Mouse (Mus musculus) large intestine, adult 2 months (tissue): Measurements from ENCODE around the gene 5830411N06Rik. TPM values are rescaled to one million over a fixed set of nuclear protein-coding genes. Genes with fewer than 3 reads are reported as not detected.

ENCODE experiments used
- DNase-seq: peaks from one replicate; pipeline ENCODE4 v3.0.0-alpha.2; 2012; ENCODE audit warnings: low read depth, low spot score
- WGBS: fragments of 180-500 bp; shearing (Covaris S2); methylation state at CpG from one replicate; pipeline ENCODE4 v1.1.7; 2018; 5-methylcytosine and 5-hydroxymethylcytosine counted together
- polyA plus RNA-seq: library from polyadenylated mRNA; depleted of rRNA; stranded (reverse); fragments of >200 nt; gene quantifications from 2 replicates; pipeline ENCODE4 v1.2.3, GENCODE M21; 2012; rRNA removed

5830411N06Rik gene
- polyA plus RNA-seq, 1 experiment, result 0.71 TPM

GRCm38 (mm10) chr7:140329766-140330304, 82.8 kb downstream of the 5830411N06Rik start:
- no peak for DNase-seq
- WGBS, result 33% methylated on average over 1 of the region's 1 CpGs

GRCm38 (mm10) chr7:140333717-140334116, 86.6 kb downstream of the 5830411N06Rik start, which contains the start of gene Olfr527:
Gene Olfr527 (plus strand): TSS chr7:140334017.
- 85% methylated on average over 2 of the region's 2 CpGs for WGBS

More at GRCm38 (mm10) chr7:140333717-140334116, 86.6 kb downstream of the 5830411N06Rik start, which contains the start of gene Olfr527:
- DNase-seq, result no peak

Other genes starting within 250 kb of the 5830411N06Rik start
- gene Zfp511, start 210.9 kb upstream of the 5830411N06Rik start, polyA plus RNA-seq, result 36.7 and 52.9 TPM in 2 replicates
- gene Tubgcp2, start 210.6 kb upstream of the 5830411N06Rik start, polyA plus RNA-seq, result 13.8 and 16.7 TPM in 2 replicates
- gene Msx3, start 198.2 kb upstream of the 5830411N06Rik start, polyA plus RNA-seq, result not detected in 2 replicates
- gene Caly, start 164.7 kb upstream of the 5830411N06Rik start, polyA plus RNA-seq, result 1.3 and 1.9 TPM in 2 replicates
- 873 and 1,752 TPM in 2 replicates for gene Prap1, start 153.9 kb upstream of the 5830411N06Rik start, polyA plus RNA-seq
- 105 and 121 TPM in 2 replicates for gene Fuom, start 144.8 kb upstream of the 5830411N06Rik start, polyA plus RNA-seq
- gene Paox, start 131.5 kb upstream of the 5830411N06Rik start, polyA plus RNA-seq, result 9.6 and 9.8 TPM in 2 replicates
- 108 and 150 TPM in 2 replicates for gene Echs1, start 130.8 kb upstream of the 5830411N06Rik start, polyA plus RNA-seq
- 14.5 and 24.5 TPM in 2 replicates for gene Mtg1, start 109.7 kb upstream of the 5830411N06Rik start, polyA plus RNA-seq
- gene Sprn, start 92.4 kb upstream of the 5830411N06Rik start, polyA plus RNA-seq, result 0.37 and 0.59 TPM in 2 replicates
- not detected in 2 replicates for gene Olfr522, start 82.5 kb upstream of the 5830411N06Rik start, polyA plus RNA-seq
- not detected in 2 replicates for gene Olfr523, start 74.1 kb upstream of the 5830411N06Rik start, polyA plus RNA-seq
- gene Olfr524, start 41.3 kb upstream of the 5830411N06Rik start, polyA plus RNA-seq, result 0.06 and 0.07 TPM in 2 replicates
- 0.43 and 0.78 TPM in 2 replicates for gene Cd163l1, start 29.0 kb upstream of the 5830411N06Rik start, polyA plus RNA-seq
- not detected in 2 replicates for gene Olfr525, start 73.6 kb downstream of the 5830411N06Rik start, polyA plus RNA-seq
- gene Olfr527, start 86.7 kb downstream of the 5830411N06Rik start, polyA plus RNA-seq, result not detected in 2 replicates
- 0.57 and 0.93 TPM in 2 replicates for gene Olfr60, start 114.4 kb downstream of the 5830411N06Rik start, polyA plus RNA-seq
- gene Olfr530, start 129.0 kb downstream of the 5830411N06Rik start, polyA plus RNA-seq, result 0.10 TPM in 1 of 2 replicates, not detected in the other
- gene Olfr531, start 155.6 kb downstream of the 5830411N06Rik start, polyA plus RNA-seq, result not detected in 2 replicates
- gene Olfr532, start 174.4 kb downstream of the 5830411N06Rik start, polyA plus RNA-seq, result not detected in 2 replicates
- gene Olfr533, start 216.1 kb downstream of the 5830411N06Rik start, polyA plus RNA-seq, result not detected in 2 replicates
- gene Olfr535, start 236.9 kb downstream of the 5830411N06Rik start, polyA plus RNA-seq, result not detected in 2 replicates